Mouse (Mus musculus) left cerebral cortex, postnatal 25 days (tissue): ENCODE measurements at regions not wholly inside any gene's neighbourhood (a gene's known extent, or its start where the extent isn't known, plus 50 kb on each side); places are given as distances from the start of the nearest gene placed in this dataset.

Experiments used
- DNase-seq, 2 experiments: peaks; one replicate each; pipeline ENCODE4 v3.0.0; 2022; ENCODE audit warnings: low spot score in 2 of 2, mixed read lengths in 1 of 2
- intact Hi-C: fragments of 180-260 bp; cut with DNase I; formaldehyde crosslinking; loops from one replicate; pipeline ENCODE4 v1.15.1; 2025

DNA sequence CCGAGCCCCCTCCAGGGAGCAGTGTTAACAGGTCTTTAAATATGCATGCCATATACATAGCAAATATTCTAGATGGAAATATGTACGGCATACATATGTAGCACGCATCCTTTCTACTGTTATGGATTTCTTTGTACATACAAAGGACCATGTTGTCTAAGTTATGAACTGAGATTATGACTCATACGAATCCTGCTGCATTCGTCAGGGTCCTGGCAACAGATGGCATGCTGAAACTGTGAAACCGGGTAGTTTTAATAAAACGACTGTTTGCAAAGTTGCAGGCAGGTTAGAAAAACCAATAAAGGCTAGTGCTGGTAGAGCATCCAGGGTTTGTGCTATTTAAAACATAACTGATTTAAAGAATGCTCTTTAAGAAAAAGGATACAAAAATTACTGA is 88.8 kb upstream of the Tlk1 start:
- intact Hi-C loops: no loop called here
- peak in 1 of 2 experiments; percentile 69 for DNase-seq

- intact Hi-C loops: no loop called here
- no peak for DNase-seq
These were observed 83.9 kb upstream of the Tlk1 start for GRCm38 (mm10) chr2:70909401-70909800.

- intact Hi-C loops: no loop called here
- DNase-seq: no peak
These were observed 83.1 kb upstream of the Tlk1 start for GRCm38 (mm10) chr2:70908579-70908978.

DNA sequence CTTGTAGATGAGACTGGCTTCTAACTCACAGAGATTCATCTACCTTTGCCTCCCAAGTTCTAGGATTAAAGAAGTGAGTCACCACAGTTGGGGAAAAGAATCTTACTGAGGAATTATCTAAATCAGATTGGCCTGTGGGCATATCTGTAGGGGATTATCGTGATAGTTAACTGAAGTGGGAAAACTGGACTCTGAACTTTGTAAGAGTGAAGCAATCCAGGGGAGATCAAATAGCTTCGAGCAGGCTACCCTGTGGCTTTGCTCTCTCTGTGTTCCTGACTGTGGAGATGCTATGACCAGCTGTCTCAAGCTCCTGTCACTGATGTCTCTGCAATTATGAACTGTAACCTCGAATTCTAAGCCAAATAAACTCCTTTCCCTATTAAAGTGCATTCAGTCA is 80.7 kb upstream of the Tlk1 start:
- intact Hi-C loops: no loop called here
- DNase-seq: no peak

GRCm38 (mm10) chr2:70904429-70904828 is 78.9 kb upstream of the Tlk1 start:
- intact Hi-C loops: no loop called here

DNA sequence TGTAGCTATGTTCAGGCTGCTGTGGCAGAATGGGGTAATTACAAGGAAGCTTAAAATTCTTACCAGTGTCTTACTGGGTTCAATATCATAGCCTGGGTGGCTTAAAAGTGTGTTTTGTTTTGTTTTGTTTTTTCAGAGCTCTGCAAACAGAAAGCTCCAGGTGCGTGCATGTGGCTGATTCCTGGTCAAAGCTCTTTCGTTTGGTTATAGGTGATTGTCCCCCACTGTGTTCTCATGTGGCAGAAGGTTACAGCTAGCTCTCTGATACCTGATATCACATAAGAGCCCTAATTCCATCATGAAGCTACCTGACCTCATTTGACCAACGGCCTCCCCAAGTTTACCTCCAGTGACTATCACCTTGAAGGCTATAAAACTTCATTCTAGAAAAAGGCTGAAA is 76.7 kb upstream of the Tlk1 start:
- DNase-seq: no peak
- intact Hi-C loops: no loop called here

More at GRCm38 (mm10) chr2:70904429-70904828, 78.9 kb upstream of the Tlk1 start:
- no peak for DNase-seq

DNA sequence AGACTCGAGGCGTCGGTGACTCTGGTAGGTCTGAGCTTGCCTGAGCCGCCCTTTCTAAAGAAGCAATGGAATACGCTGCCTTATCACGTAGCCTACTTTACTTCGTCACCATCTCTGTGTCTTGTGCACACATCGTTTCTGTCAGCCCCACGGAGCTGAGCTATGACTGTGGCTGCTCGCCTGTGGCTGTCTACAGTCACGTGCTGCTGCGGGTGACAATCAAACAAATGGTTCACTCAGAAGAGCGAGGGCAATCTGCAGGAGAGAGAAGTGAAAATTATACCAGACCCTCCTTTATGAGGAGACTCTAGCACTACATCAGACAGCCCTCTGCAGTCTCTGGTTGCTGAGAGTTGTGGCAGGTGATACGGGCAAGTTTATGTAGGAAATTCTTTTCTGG is 76.0 kb upstream of the Tlk1 start:
- intact Hi-C loops: no loop called here
- peak; percentile 60 to 67 for DNase-seq

- intact Hi-C loops: no loop called here
- DNase-seq: no peak
These were observed 73.5 kb upstream of the Tlk1 start for GRCm38 (mm10) chr2:70899056-70899455.

DNA sequence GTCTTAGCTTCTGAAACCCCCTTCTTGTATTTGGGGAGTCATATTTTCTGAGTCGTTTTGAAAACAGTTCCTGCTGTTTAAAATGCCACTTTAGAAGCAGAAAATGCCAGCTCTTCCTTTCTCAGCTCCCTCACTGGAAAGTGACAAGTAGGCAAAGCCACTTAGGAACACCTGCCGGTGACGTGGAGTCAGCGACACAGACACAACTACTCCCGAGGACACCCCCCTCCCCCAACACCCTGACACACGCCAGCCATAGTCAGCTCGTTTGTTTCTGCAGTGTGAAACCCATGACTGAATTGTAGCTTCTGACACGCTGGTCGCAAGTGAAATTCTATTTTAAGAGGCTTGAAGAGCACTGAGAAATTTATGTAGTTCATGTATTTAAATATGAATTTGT is 72.9 kb upstream of the Tlk1 start:
- intact Hi-C loops: no loop called here
- peak in 1 of 2 experiments; percentile 80 for DNase-seq

GRCm38 (mm10) chr2:70897373-70897772 is 71.8 kb upstream of the Tlk1 start:
- peak in 1 of 2 experiments; percentile 63 for DNase-seq
- intact Hi-C loops: no loop called here

DNA sequence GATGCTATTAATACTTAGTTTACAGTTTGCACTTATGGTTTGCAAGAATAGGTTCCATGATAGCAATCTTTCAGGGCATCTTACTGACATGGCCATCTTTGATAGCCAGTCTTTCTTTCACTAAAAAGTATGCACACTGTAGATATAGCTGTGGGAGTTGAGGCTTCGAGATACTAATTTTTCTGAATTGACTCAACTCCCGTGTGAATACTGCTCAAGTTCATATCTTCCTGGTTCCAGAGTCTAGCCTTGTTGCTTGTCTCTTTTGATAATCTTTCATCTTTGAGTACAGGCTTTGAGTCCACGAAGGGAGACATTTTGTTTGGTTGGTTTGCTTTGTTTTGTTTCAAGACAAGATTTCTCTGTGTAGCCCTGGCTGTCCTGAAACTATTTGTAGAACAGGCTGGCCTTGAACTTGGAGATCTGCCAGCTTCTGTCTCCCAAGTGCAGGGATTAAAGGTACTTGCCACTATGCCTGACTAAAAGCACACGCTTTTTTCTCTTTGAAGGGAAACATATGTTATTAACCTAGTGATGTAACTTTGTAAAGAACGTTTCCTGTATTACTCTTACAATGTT is 64.1 kb upstream of the Tlk1 start:
- intact Hi-C loops: loop anchor here (5.0 kb wide), 2 partner anchors 37 to 62 kb away; partner anchors contain the start of gene Tlk1
- no peak for DNase-seq

GRCm38 (mm10) chr2:70888840-70889469 is 63.4 kb upstream of the Tlk1 start:
- no peak for DNase-seq
- intact Hi-C loops: loop anchor here (5.0 kb wide), 2 partner anchors 37 to 62 kb away; partner anchors contain the start of gene Tlk1

DNA sequence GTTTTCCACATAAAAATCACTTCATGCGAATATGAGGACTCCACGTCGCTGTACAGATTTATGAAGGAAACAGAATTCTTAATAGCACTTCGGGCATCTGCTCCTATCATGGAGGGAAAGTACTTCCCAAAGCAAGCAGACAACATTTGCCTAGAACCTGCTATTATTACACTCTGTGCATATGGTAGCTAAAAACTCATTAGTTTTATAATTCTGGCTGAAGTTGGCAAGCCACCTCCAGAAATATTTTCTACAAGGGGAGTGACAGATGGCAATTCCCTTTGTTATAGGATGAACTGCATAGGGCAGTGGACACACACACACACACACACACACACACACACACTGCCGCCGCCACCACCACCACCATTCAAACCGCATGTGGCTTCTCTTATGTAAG is 61.3 kb upstream of the Tlk1 start:
- intact Hi-C loops: loop anchor here (5.0 kb wide), 2 partner anchors 35 to 60 kb away; partner anchors contain the start of gene Tlk1
- DNase-seq: peak; percentile 57 to 83

DNA sequence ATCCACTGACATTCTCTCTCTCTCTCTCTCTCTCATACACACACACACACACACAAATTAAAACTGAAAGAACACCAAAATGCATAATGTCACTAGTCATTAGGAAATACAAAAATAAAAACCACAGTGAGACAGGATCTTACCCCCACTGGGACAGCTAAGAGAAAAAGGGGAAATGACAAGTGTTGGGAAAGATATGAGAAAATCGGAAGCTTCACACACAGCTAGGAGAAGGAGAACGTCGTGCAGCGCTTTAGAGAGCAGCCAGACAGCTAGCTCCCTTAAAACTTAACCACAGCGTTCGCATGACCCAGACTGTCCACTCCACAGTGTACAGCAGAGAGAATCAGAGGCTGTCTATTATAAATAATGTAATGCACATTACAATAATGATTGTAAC is 60.1 kb upstream of the Tlk1 start:
- intact Hi-C loops: loop anchor here (5.0 kb wide), 2 partner anchors 33 to 58 kb away; partner anchors contain the start of gene Tlk1
- no peak for DNase-seq

DNA sequence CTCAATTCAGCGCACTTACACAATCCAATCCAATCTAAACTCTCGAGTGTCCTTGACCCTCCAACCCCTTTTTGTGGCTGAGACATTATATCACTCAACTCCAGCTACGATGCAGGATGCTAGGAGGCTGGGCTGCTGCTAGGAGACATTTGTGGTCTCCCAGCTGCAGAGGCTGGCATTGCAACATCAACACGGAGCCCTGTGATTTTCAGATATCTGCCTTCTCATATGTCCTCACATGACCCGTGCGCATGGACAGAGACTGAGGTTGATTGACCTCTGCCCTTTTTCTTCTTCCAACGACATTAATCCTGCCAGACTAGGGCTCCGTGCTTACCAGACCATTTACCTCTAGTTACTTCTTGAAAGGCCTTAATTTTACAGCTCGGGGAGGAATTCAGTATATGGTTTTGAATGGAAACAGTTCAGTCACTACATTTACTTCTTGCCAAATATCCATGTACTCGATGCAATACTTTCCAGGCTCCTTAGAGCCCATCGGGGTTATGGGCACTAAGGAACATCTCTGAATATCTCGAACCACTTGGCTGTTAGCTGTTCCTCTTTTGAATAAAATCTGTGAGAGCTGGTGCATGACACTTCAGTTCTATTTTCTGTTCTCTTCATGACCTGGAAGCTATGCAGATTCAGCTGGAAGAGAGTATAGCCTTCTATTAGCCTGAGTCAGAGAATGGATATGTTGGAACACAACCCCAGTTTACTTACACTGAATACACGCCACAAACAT is 52.0 kb upstream of the Tlk1 start:
- DNase-seq: no peak
- intact Hi-C loops: no loop called here

- intact Hi-C loops: no loop called here
These were observed 50.7 kb upstream of the Tlk1 start for GRCm38 (mm10) chr2:70876251-70876650.

More at GRCm38 (mm10) chr2:70876251-70876650, 50.7 kb upstream of the Tlk1 start:
- DNase-seq: no peak
